Mouse (Mus musculus) intestine, postnatal 0 days (tissue): ENCODE measurements around the gene Taf12. TPM values are rescaled to one million over a fixed set of nuclear protein-coding genes. Genes with fewer than 3 reads are reported as not detected.

ENCODE experiments used
- ATAC-seq: fragments of 200-750 bp; cut with Nextera tagmentation; 2 replicates; pipeline ENCODE4 v1.8.0; 2017; ENCODE audit warnings: mild to moderate bottlenecking, moderate TSS enrichment, moderate library complexity
- H3K27ac ChIP-seq: fragments of 300-500 bp; sonication (generic); 2 replicates; pipeline ENCODE4 v1.5.1; 2014; ENCODE audit warnings: mild to moderate bottlenecking, low read depth, low read length, moderate library complexity
- H3K27me3 ChIP-seq: fragments of 300-500 bp; sonication (generic); replicated peaks from 2 replicates; pipeline ENCODE4 v1.6.1; 2014; ENCODE audit warnings: low read length, mixed read lengths; ENCODE audit not compliant: control insufficient read depth, insufficient read depth
- H3K36me3 ChIP-seq: fragments of 300-500 bp; sonication (generic); 2 replicates; pipeline ENCODE4 v1.6.1; 2014; ENCODE audit warnings: mild to moderate bottlenecking, moderate library complexity; ENCODE audit not compliant: control insufficient read depth, insufficient read depth
- H3K4me1 ChIP-seq: fragments of 300-500 bp; sonication (generic); replicated peaks from 2 replicates; pipeline ENCODE4 v1.6.1; 2014; ENCODE audit warnings: antibody characterized with exemption, low read length, mixed read lengths; ENCODE audit not compliant: control insufficient read depth, insufficient read depth
- H3K4me2 ChIP-seq: fragments of 300-500 bp; sonication (generic); replicated peaks from 2 replicates; pipeline ENCODE4 v1.6.1; 2014; ENCODE audit warnings: low read depth, mild to moderate bottlenecking, moderate library complexity
- H3K4me3 ChIP-seq: fragments of 300-500 bp; sonication (generic); 2 replicates; pipeline ENCODE4 v1.5.1; 2014; ENCODE audit warnings: low read depth, low read length
- H3K9ac ChIP-seq: fragments of 300-500 bp; sonication (generic); 2 replicates; pipeline ENCODE4 v1.6.1; 2014; ENCODE audit warnings: mild to moderate bottlenecking, low read depth, low read length
- H3K9me3 ChIP-seq: fragments of 300-500 bp; sonication (generic); 2 replicates; pipeline ENCODE4 v1.6.1; 2016; ENCODE audit warnings: mixed run types; ENCODE audit not compliant: control insufficient read depth
- CTCF ChIP-seq: sonication (generic); IDR thresholded peaks from 2 replicates; pipeline ENCODE4 v1.5.1; 2016; ENCODE audit warnings: low read depth, mild to moderate bottlenecking, control low read depth, antibody characterized with exemption, moderate library complexity
- WGBS: fragments of 180-500 bp; shearing (Covaris S2); extraction: QIAGEN DNeasy Blood & Tissue Kit; methylation state at CpG from one replicate; pipeline ENCODE4 v1.1.7; 2014; 5-methylcytosine and 5-hydroxymethylcytosine counted together
- polyA plus RNA-seq: library from polyadenylated mRNA; unstranded; fragments of >200 nt; fragmentation: Nextera tagmentation; extraction: Ambion mirVana; gene quantifications from 2 replicates; pipeline ENCODE4 v1.2.1, GENCODE M21; 2015

Taf12 gene
- 43.2 and 47.5 TPM in 2 replicates for polyA plus RNA-seq

- 0 out of 2 replicates have a peak, but pooled peaks cover 4% of the 10 kb centered on the region for H3K4me1 ChIP-seq
- peak within 1 kb of the TSS; percentile 77 for H3K9ac ChIP-seq
- ATAC-seq = peak; percentile 88
- no peaks in the 10 kb centered on the region for H3K9me3 ChIP-seq
- no peaks in the 10 kb centered on the region for H3K36me3 ChIP-seq
- H3K27me3 ChIP-seq = no peaks in the 10 kb centered on the region
- TF ChIP-seq CTCF = no peak
- WGBS = under 1% methylated on average over 48 of the region's 48 CpGs
- H3K27ac ChIP-seq = peak within 1 kb of the TSS; percentile 91
- peak within 1 kb of the TSS; percentile 84 for H3K4me2 ChIP-seq
- peak within 1 kb of the TSS; percentile 69 for H3K4me3 ChIP-seq
Observed at GRCm38 (mm10) chr4:132274156-132274862, at the start of gene Taf12. TSS of gene Taf12 (plus strand) at chr4:132274375.

GRCm38 (mm10) chr4:132230422-132230821 is 43.8 kb upstream of the Taf12 start:
- H3K27me3 ChIP-seq = no peaks in the 10 kb centered on the region
- WGBS = 88% methylated on average over 5 of the region's 5 CpGs
- ATAC-seq = no peak
- no peak for TF ChIP-seq CTCF
- H3K27ac ChIP-seq = no peak overlapping the region
- no peak overlapping the region for H3K4me3 ChIP-seq
- no peaks in the 10 kb centered on the region for H3K9me3 ChIP-seq
- H3K36me3 ChIP-seq = peaks cover 78% of the 10 kb centered on the region
- no peak overlapping the region for H3K9ac ChIP-seq
- H3K4me1 ChIP-seq = no peaks in the 10 kb centered on the region
- no peak overlapping the region for H3K4me2 ChIP-seq

- TF ChIP-seq CTCF = no peak
- peaks cover 63% of the 10 kb centered on the region for H3K36me3 ChIP-seq
- H3K9me3 ChIP-seq = no peaks in the 10 kb centered on the region
- H3K27ac ChIP-seq = no peak overlapping the region
- no peaks in the 10 kb centered on the region for H3K4me1 ChIP-seq
- WGBS = 91% methylated on average over 8 of the region's 8 CpGs
- no peaks in the 10 kb centered on the region for H3K27me3 ChIP-seq
- no peak for ATAC-seq
- no peak overlapping the region for H3K4me2 ChIP-seq
- H3K4me3 ChIP-seq = no peak overlapping the region
- no peak overlapping the region for H3K9ac ChIP-seq
Observed at GRCm38 (mm10) chr4:132234710-132235109, 39.5 kb upstream of the Taf12 start.

GRCm38 (mm10) chr4:132238356-132238755 is 35.8 kb upstream of the Taf12 start:
- WGBS = 87% methylated on average over 4 of the region's 4 CpGs
- Histone ChIP-seq H3K36me3 (peaks cover 63% of the 10 kb centered on the region), H3K27me3 (no peaks in the 10 kb centered on the region), H3K9ac (no peak overlapping the region), H3K4me3 (no peak overlapping the region), H3K27ac (no peak overlapping the region), H3K4me2 (no peak overlapping the region), H3K9me3 (no peaks in the 10 kb centered on the region), H3K4me1 (no peaks in the 10 kb centered on the region)
- no peak for TF ChIP-seq CTCF
- no peak for ATAC-seq

- ATAC-seq = no peak
- no peaks in the 10 kb centered on the region for H3K9me3 ChIP-seq
- H3K27me3 ChIP-seq = no peaks in the 10 kb centered on the region
- H3K27ac ChIP-seq = no peak overlapping the region
- TF ChIP-seq CTCF = no peak
- no peak overlapping the region for H3K9ac ChIP-seq
- peaks cover 54% of the 10 kb centered on the region for H3K36me3 ChIP-seq
- H3K4me1 ChIP-seq = no peaks in the 10 kb centered on the region
- WGBS = 94% methylated on average over 3 of the region's 3 CpGs
- no peak overlapping the region for H3K4me2 ChIP-seq
- no peak overlapping the region for H3K4me3 ChIP-seq
Observed at GRCm38 (mm10) chr4:132240367-132240766, 33.8 kb upstream of the Taf12 start.

GRCm38 (mm10) chr4:132241208-132241607 is 33.0 kb upstream of the Taf12 start:
- Histone ChIP-seq H3K27ac (no peak overlapping the region), H3K4me3 (no peak overlapping the region), H3K4me1 (no peaks in the 10 kb centered on the region), H3K4me2 (no peak overlapping the region), H3K9ac (no peak overlapping the region), H3K36me3 (peaks cover 59% of the 10 kb centered on the region), H3K27me3 (no peaks in the 10 kb centered on the region), H3K9me3 (no peaks in the 10 kb centered on the region)
- no peak for TF ChIP-seq CTCF
- WGBS = 86% methylated on average over 3 of the region's 3 CpGs
- no peak for ATAC-seq

DNA sequence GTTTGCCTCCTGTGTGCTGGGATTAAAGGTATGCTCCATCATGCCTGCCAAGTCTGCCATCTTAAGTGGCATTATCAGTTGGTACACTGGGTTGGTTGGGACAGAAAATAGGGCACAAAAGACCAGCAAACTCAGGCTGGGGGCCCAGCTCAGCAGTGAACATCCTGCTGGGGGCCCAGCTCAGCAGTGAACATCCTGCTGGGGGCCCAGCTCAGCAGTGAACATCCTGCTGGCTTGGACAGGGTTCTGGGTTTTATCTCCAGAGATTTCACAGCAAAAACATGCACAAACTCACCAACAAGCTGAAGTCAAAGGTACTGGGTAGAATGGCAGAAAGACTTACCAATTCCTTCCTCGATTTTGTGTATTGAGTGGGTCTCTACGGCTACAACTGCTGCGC is 28.5 kb upstream of the Taf12 start:
- no peak for TF ChIP-seq CTCF
- WGBS = 91% methylated on average over 3 of the region's 3 CpGs
- peaks cover 57% of the 10 kb centered on the region for H3K36me3 ChIP-seq
- no peak for ATAC-seq
- H3K4me2 ChIP-seq = no peak overlapping the region
- H3K9ac ChIP-seq = no peak overlapping the region
- H3K4me1 ChIP-seq = no peaks in the 10 kb centered on the region
- H3K27me3 ChIP-seq = no peaks in the 10 kb centered on the region
- H3K27ac ChIP-seq = no peak overlapping the region
- no peak overlapping the region for H3K4me3 ChIP-seq
- H3K9me3 ChIP-seq = no peaks in the 10 kb centered on the region
